7 mouse cellular contexts compared by ENCODE assay signal in genomic region chr9:99062544-99062943, GRCm38 (mm10). TPM values are rescaled to one million over a fixed set of nuclear protein-coding genes. Genes with fewer than 3 reads are reported as not detected.
DNase-seq lines count a peak whose midpoint lies in the region; ATAC-seq and TF ChIP-seq lines count a peak whose summit lies in the region.

No protein-coding gene starts in this region.

- no peaks in the 10 kb centered on the region for H3K4me1 ChIP-seq in intestine, embryonic 15.5 days (replicated peaks)
- no peaks in the 10 kb centered on the region for H3K4me1 ChIP-seq in midbrain, embryonic 14.5 days (ENCODE audit: control insufficient read depth, insufficient read depth, low read length)
- no peaks in the 10 kb centered on the region for H3K4me1 ChIP-seq in spleen, adult 2 months (ENCODE audit: control insufficient read depth, insufficient read depth, insufficient read length)

- intact Hi-C loops in left cerebral cortex, postnatal 14 days (cut with DNase I) = loop anchor here (1.0 to 5.0 kb wide), 3 partner anchors 180 to 390 kb away; partner anchors contain the start of gene Nme9

- ATAC-seq in intestine, embryonic 15.5 days = peak; percentile 82
- peak; percentile 66; the same call in 1 of the 2 replicates for ATAC-seq in midbrain, embryonic 14.5 days (ENCODE audit: low FRiP score, low TSS enrichment)

- 39% methylated on average over 7 of the region's 7 CpGs for WGBS in intestine, embryonic 15.5 days
- 44% methylated on average over 7 of the region's 7 CpGs for WGBS in midbrain, embryonic 14.5 days
- 40% methylated on average over 7 of the region's 7 CpGs for WGBS in spleen, adult 2 months

- H3K27ac ChIP-seq in intestine, embryonic 15.5 days = no peak overlapping the region
- no peak overlapping the region for H3K27ac ChIP-seq in midbrain, embryonic 14.5 days (replicated peaks; ENCODE audit: low read depth, low read length)
- H3K27ac ChIP-seq in spleen, adult 2 months (ENCODE audit: insufficient read depth, low read length) = no peak overlapping the region

- no peaks in the 10 kb centered on the region for H3K9me3 ChIP-seq in intestine, embryonic 15.5 days
- no peaks in the 10 kb centered on the region for H3K9me3 ChIP-seq in midbrain, embryonic 14.5 days (ENCODE audit: control insufficient read depth, low read length)

- peak; percentile 73 to 79 for DNase-seq in adrenal gland, adult 18-20 months (ENCODE audit: low spot score in 2 of 2)
- peak; percentile 81 for DNase-seq in embryo, embryonic 10.5 days (ENCODE audit: low spot score)
- DNase-seq in gastrocnemius, postnatal 25 days = peak; percentile 42
- peak; percentile 82 to 83 for DNase-seq in left cerebral cortex, postnatal 14 days (ENCODE audit: low spot score in 2 of 2)
- DNase-seq in midbrain, embryonic 14.5 days = peak; percentile 88
- DNase-seq in spleen, adult 2 months (ENCODE audit: low read depth in 1 of 2, low spot score in 2 of 2) = peak; percentile 12 to 58

- no peak overlapping the region for H3K9ac ChIP-seq in intestine, embryonic 15.5 days
- no peak overlapping the region for H3K9ac ChIP-seq in midbrain, embryonic 14.5 days (replicated peaks; ENCODE audit: low read length)

- TF ChIP-seq POLR2A in spleen, adult 2 months (IDR thresholded peaks at IDR 0.05; ENCODE audit: low read depth, low read length) = no peak

- no peak overlapping the region for H3K4me2 ChIP-seq in intestine, embryonic 15.5 days (replicated peaks)
- H3K4me2 ChIP-seq in midbrain, embryonic 14.5 days (ENCODE audit: low read length) = no peak overlapping the region

- no peaks in the 10 kb centered on the region for H3K27me3 ChIP-seq in intestine, embryonic 15.5 days (replicated peaks)
- no peaks in the 10 kb centered on the region for H3K27me3 ChIP-seq in midbrain, embryonic 14.5 days (ENCODE audit: control insufficient read depth, insufficient read depth, low read length)
- H3K27me3 ChIP-seq in spleen, adult 2 months (ENCODE audit: control insufficient read depth, insufficient read depth, low read length) = no peaks in the 10 kb centered on the region

- TF ChIP-seq CTCF in spleen, adult 2 months (IDR thresholded peaks at IDR 0.05; ENCODE audit: extremely low read depth, insufficient read depth, insufficient read length, insufficient replicate concordance) = peak; percentile 89

- H3K4me3 ChIP-seq in intestine, embryonic 15.5 days (replicated peaks) = no peak overlapping the region
- no peak overlapping the region for H3K4me3 ChIP-seq in midbrain, embryonic 14.5 days (replicated peaks; ENCODE audit: low read depth, low read length)
- no peak overlapping the region for H3K4me3 ChIP-seq in spleen, adult 2 months (ENCODE audit: extremely low read depth, insufficient read depth, insufficient read length)

- H3K36me3 ChIP-seq in intestine, embryonic 15.5 days = no peaks in the 10 kb centered on the region
- H3K36me3 ChIP-seq in midbrain, embryonic 14.5 days (ENCODE audit: control insufficient read depth, insufficient read depth, low read length) = peaks cover 18% of the 10 kb centered on the region; the same call in 1 of the 2 replicates
- no peaks in the 10 kb centered on the region for H3K36me3 ChIP-seq in spleen, adult 2 months (ENCODE audit: control insufficient read depth, insufficient read depth, low read length)

RNA-seq across cellular contexts. Expression of gene Gm1123, which starts 27.0 kb away (rescaled TPM):
- not detected for total RNA-seq in adrenal gland, adult 18-20 months (2021)
- total RNA-seq in gastrocnemius, postnatal 25 days (2021) = not detected
- polyA plus RNA-seq in intestine, embryonic 15.5 days (2015; fragmentation: Nextera tagmentation; extraction: Ambion mirVana) = 14.5 and 15.5 TPM in 2 replicates
- total RNA-seq in left cerebral cortex, postnatal 14 days (2021) = not detected
- polyA plus RNA-seq in midbrain, embryonic 14.5 days (2014; fragmentation: Nextera tagmentation; extraction: Ambion mirVana) = not detected in 2 replicates
- 0.05 TPM in 1 of 2 replicates, not detected in the other for polyA plus RNA-seq in spleen, adult 2 months (2012; rRNA removed)

Comparison
In these comparisons a context has a peak if more than half of its experiments do, and no peak if none do; other contexts are left out.
1. DNase-seq: peak in every context shown above with its lines; median percentile 88 in midbrain, embryonic 14.5 days; 82 in left cerebral cortex, postnatal 14 days; 81 in embryo, embryonic 10.5 days; 76 in adrenal gland, adult 18-20 months; 42 in gastrocnemius, postnatal 25 days; 35 in spleen, adult 2 months.